Mouse (Mus musculus) layer of hippocampus, adult 6 months (tissue): ENCODE results near the gene Ablim2. TPM values are rescaled to one million over a fixed set of nuclear protein-coding genes. Genes with fewer than 3 reads are reported as not detected.

Experiments used
- long read RNA-seq, 2 experiments: library from polyadenylated mRNA; unstranded; transcript quantifications; one replicate each; pipeline ENCODE4 v2.0.0; 2019 to 2020
- polyA plus RNA-seq: library from polyadenylated mRNA; unstranded; fragments of <200 nt; fragmentation: Nextera tagmentation; gene quantifications from 2 replicates; pipeline ENCODE4 v1.2.3, GENCODE M21; 2021

The Ablim2 gene
- 51.8 and 56.3 TPM in 2 replicates for polyA plus RNA-seq
- long read RNA-seq, experiment 1, partial matches to known transcripts: 12 of 21 reads
- long read RNA-seq, experiment 1, other reads (novel, unspliced or antisense): 9 of 21 reads
- long read RNA-seq, experiment 2, partial matches to known transcripts: 28 of 108 reads
- long read RNA-seq, experiment 2, other reads (novel, unspliced or antisense): 79 of 108 reads

GRCm38 (mm10) chr5:35757639-35758001, at the start of gene Ablim2:
Ablim2 (plus strand) TSS chr5:35757880.

DNA sequence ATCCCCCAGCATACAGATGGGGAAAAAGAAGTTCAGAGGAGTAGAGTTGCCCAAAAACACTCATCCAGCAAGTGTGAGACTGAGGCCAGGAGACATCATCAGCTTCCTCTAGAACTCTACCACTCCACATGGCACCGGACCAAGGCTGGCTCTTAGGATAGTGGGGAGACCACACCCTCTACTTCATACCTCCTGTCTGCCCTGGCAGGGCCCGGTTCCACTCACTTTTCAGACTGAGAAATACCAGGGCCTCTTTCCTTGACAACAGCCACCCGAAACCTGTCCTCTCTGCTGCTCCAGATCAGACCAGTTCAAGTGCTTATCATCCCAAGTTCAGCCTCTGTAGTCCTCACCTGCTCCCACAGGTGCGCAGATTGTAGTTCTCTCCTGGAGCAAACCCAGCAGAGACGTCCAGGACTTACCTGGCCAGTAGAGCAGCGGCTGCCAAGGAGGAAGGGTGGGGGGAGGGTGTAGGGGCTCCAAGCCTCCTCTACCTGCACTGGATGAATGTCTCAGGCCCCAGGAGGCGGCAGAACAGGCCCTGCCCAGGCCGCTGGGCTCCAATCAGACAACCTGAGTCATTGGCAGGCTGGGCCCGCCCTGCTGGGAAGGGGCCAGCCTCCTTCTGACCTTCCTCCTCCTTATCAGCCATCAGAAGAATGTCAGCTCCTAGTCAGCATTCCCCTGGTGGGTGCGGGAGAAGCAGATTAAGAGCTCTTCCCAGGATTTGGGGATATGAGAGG, 18.0 kb upstream of the Ablim2 start, which contains the start of gene Sh3tc1:
TSS of gene Sh3tc1 (minus strand) at position 452 of the 743 bp plus-strand sequence.

GRCm38 (mm10) chr5:35893093-35893804, 135.6 kb downstream of the Ablim2 start, which contains the start of gene Afap1:
Afap1 (plus strand) TSS chr5:35893319.

Other genes with a start within 250 kb of the Ablim2 start
- gene Cpz, start 232.2 kb upstream of the Ablim2 start, polyA plus RNA-seq: 0.06 TPM in 2 replicates
- 0.83 and 1.6 TPM in 2 replicates for gene Trmt44, start 182.8 kb upstream of the Ablim2 start, polyA plus RNA-seq
- gene Acox3, start 174.8 kb upstream of the Ablim2 start, polyA plus RNA-seq: 5.6 and 6.1 TPM in 2 replicates
- 4.7 and 4.9 TPM in 2 replicates for gene Htra3, start 78.1 kb upstream of the Ablim2 start, polyA plus RNA-seq
- 0.80 and 0.94 TPM in 2 replicates for gene Sh3tc1, start 17.9 kb upstream of the Ablim2 start, polyA plus RNA-seq
- gene Afap1, start 135.4 kb downstream of the Ablim2 start, polyA plus RNA-seq: 10.6 and 11.8 TPM in 2 replicates